Mouse (Mus musculus): ENCODE results near the gene Apol8. TPM values are rescaled to one million over a fixed set of nuclear protein-coding genes. Genes with fewer than 3 reads are reported as not detected.
"Not testable (repeated sequence)": the region's sequence is repeated elsewhere in the genome, so short reads cannot be mapped to it uniquely, and the experiment has no call there.

Apol8 gene
- polyA plus RNA-seq, 1 experiment from 2014 or later, result 0.20 TPM

GRCm38 (mm10) chr15:77733903-77734302, 22.9 kb downstream of the Apol8 start:
- not testable (repeated sequence) for H3K9me3 ChIP-seq (replicated peaks); H3K36me3 ChIP-seq; H3K4me3 ChIP-seq; H3K4me1 ChIP-seq; H3K27ac ChIP-seq; DNase-seq (ENCODE audit: low spot score); H3K27me3 ChIP-seq (ENCODE audit: low read depth, poor library complexity, severe bottlenecking)
- 74% methylated on average over 4 of the region's 4 CpGs for WGBS

- 84% methylated on average over 8 of the region's 8 CpGs for WGBS
- not testable (repeated sequence) for H3K36me3 ChIP-seq; DNase-seq (ENCODE audit: low spot score); H3K27me3 ChIP-seq (ENCODE audit: low read depth, poor library complexity, severe bottlenecking); H3K4me1 ChIP-seq; H3K4me3 ChIP-seq; H3K27ac ChIP-seq; H3K9me3 ChIP-seq (replicated peaks)
These were observed 23.4 kb downstream of the Apol8 start for GRCm38 (mm10) chr15:77733380-77733779.

- 70% methylated on average over 10 of the region's 10 CpGs for WGBS
- not testable (repeated sequence) for H3K9me3 ChIP-seq (replicated peaks); H3K27me3 ChIP-seq (ENCODE audit: low read depth, poor library complexity, severe bottlenecking); H3K36me3 ChIP-seq; H3K27ac ChIP-seq; H3K4me1 ChIP-seq; H3K4me3 ChIP-seq; DNase-seq (ENCODE audit: low spot score)
These were observed 24.0 kb downstream of the Apol8 start for GRCm38 (mm10) chr15:77732851-77733250.

GRCm38 (mm10) chr15:77731605-77732004, 25.2 kb downstream of the Apol8 start:
- 87% methylated on average over 5 of the region's 5 CpGs for whole genome bisulfite sequencing
- H3K27ac ChIP-seq, result no peak overlapping the region
- no peak overlapping the region for H3K4me3 ChIP-seq
- no peak for DNase-seq (ENCODE audit: low spot score)
- H3K27me3 ChIP-seq (ENCODE audit: low read depth, poor library complexity, severe bottlenecking), result no peaks in the 10 kb centered on the region
- no peaks in the 10 kb centered on the region for H3K4me1 ChIP-seq
- no peaks in the 10 kb centered on the region for H3K36me3 ChIP-seq
- H3K9me3 ChIP-seq (replicated peaks), result no peaks in the 10 kb centered on the region

- DNase-seq (ENCODE audit: low spot score); H3K4me1 ChIP-seq; H3K9me3 ChIP-seq (replicated peaks); H3K27ac ChIP-seq; H3K4me3 ChIP-seq; H3K27me3 ChIP-seq (ENCODE audit: low read depth, poor library complexity, severe bottlenecking); H3K36me3 ChIP-seq: not testable (repeated sequence)
- 91% methylated on average over 1 of the region's 4 CpGs for WGBS
These were observed 28.1 kb downstream of the Apol8 start, which contains the start of gene Apol9b for GRCm38 (mm10) chr15:77728739-77729138. Gene Apol9b, plus strand, starts transcription at chr15:77729039.

GRCm38 (mm10) chr15:77727745-77728144, 29.1 kb downstream of the Apol8 start:
- not testable (repeated sequence) for H3K27me3 ChIP-seq (ENCODE audit: low read depth, poor library complexity, severe bottlenecking); DNase-seq (ENCODE audit: low spot score)
- 89% methylated on average over 3 of the region's 3 CpGs for WGBS

GRCm38 (mm10) chr15:77727139-77727538, 29.7 kb downstream of the Apol8 start:
- H3K4me1 ChIP-seq; H3K27ac ChIP-seq; H3K4me3 ChIP-seq; H3K27me3 ChIP-seq (ENCODE audit: low read depth, poor library complexity, severe bottlenecking); H3K9me3 ChIP-seq (replicated peaks); DNase-seq (ENCODE audit: low spot score); H3K36me3 ChIP-seq: not testable (repeated sequence)
- 19% methylated on average over 3 of the region's 3 CpGs for WGBS

More at GRCm38 (mm10) chr15:77727745-77728144, 29.1 kb downstream of the Apol8 start:
- H3K4me1 ChIP-seq; H3K4me3 ChIP-seq; H3K36me3 ChIP-seq; H3K27ac ChIP-seq; H3K9me3 ChIP-seq (replicated peaks): not testable (repeated sequence)

- not testable (repeated sequence) for DNase-seq (ENCODE audit: low spot score); H3K4me3 ChIP-seq; H3K4me1 ChIP-seq; H3K27me3 ChIP-seq (ENCODE audit: low read depth, poor library complexity, severe bottlenecking); H3K27ac ChIP-seq; H3K9me3 ChIP-seq (replicated peaks); H3K36me3 ChIP-seq
- WGBS, result 82% methylated on average over 6 of the region's 6 CpGs
These were observed 31.3 kb downstream of the Apol8 start for GRCm38 (mm10) chr15:77725393-77726020.

GRCm38 (mm10) chr15:77724208-77724911, 32.4 kb downstream of the Apol8 start:
- H3K4me1 ChIP-seq; H3K36me3 ChIP-seq; DNase-seq (ENCODE audit: low spot score); H3K27me3 ChIP-seq (ENCODE audit: low read depth, poor library complexity, severe bottlenecking); H3K27ac ChIP-seq; H3K4me3 ChIP-seq; H3K9me3 ChIP-seq (replicated peaks): not testable (repeated sequence)
- WGBS, result 15% methylated on average over 3 of the region's 10 CpGs

- H3K27me3 ChIP-seq (ENCODE audit: low read depth, poor library complexity, severe bottlenecking); DNase-seq (ENCODE audit: low spot score); H3K27ac ChIP-seq; H3K9me3 ChIP-seq (replicated peaks); H3K36me3 ChIP-seq; H3K4me3 ChIP-seq; H3K4me1 ChIP-seq: not testable (repeated sequence)
- WGBS, result no CpG with 5 or more reads among the region's 3 CpGs
These were observed 35.3 kb downstream of the Apol8 start for GRCm38 (mm10) chr15:77721509-77721908.

GRCm38 (mm10) chr15:77718240-77718639, 38.6 kb downstream of the Apol8 start:
- not testable (repeated sequence) for H3K27ac ChIP-seq; H3K27me3 ChIP-seq (ENCODE audit: low read depth, poor library complexity, severe bottlenecking); H3K9me3 ChIP-seq (replicated peaks); DNase-seq (ENCODE audit: low spot score); H3K4me1 ChIP-seq; H3K4me3 ChIP-seq; H3K36me3 ChIP-seq
- 89% methylated on average over 3 of the region's 6 CpGs for WGBS

GRCm38 (mm10) chr15:77708936-77709335, 47.9 kb downstream of the Apol8 start:
- not testable (repeated sequence) for H3K27me3 ChIP-seq (ENCODE audit: low read depth, poor library complexity, severe bottlenecking); H3K36me3 ChIP-seq; DNase-seq (ENCODE audit: low spot score); H3K27ac ChIP-seq; H3K4me1 ChIP-seq; H3K9me3 ChIP-seq (replicated peaks); H3K4me3 ChIP-seq
- 70% methylated on average over 1 of the region's 1 CpGs for WGBS

GRCm38 (mm10) chr15:77705306-77705705, 51.5 kb downstream of the Apol8 start:
- H3K27ac ChIP-seq; H3K9me3 ChIP-seq (replicated peaks); DNase-seq (ENCODE audit: low spot score); H3K36me3 ChIP-seq; H3K4me1 ChIP-seq; H3K27me3 ChIP-seq (ENCODE audit: low read depth, poor library complexity, severe bottlenecking); H3K4me3 ChIP-seq: not testable (repeated sequence)
- WGBS, result 93% methylated on average over 3 of the region's 3 CpGs

- not testable (repeated sequence) for H3K27me3 ChIP-seq (ENCODE audit: low read depth, poor library complexity, severe bottlenecking); H3K36me3 ChIP-seq; DNase-seq (ENCODE audit: low spot score); H3K27ac ChIP-seq; H3K9me3 ChIP-seq (replicated peaks); H3K4me3 ChIP-seq; H3K4me1 ChIP-seq
- WGBS, result 90% methylated on average over 4 of the region's 4 CpGs
These were observed 58.1 kb downstream of the Apol8 start, which contains the start of gene Apol7e for GRCm38 (mm10) chr15:77698656-77699055. Gene Apol7e, plus strand, starts transcription at chr15:77698857.

All from limb, embryonic 10.5 days (tissue).